Mouse (Mus musculus): ENCODE data around the gene Gm2696. TPM values are rescaled to one million over a fixed set of nuclear protein-coding genes. Genes with fewer than 3 reads are reported as not detected.
A peak's percentile ranks its signal among the peaks of the same experiment; 100 is the strongest.

Gm2696 gene
- total RNA-seq, 2 experiments from 2014 or later = not detected

- intact Hi-C loops (cut with DNase I) = no loop called here
- DNase-seq = no peak
Observed at GRCm38 (mm10) chr10:77846503-77846902, 32.0 kb downstream of the Gm2696 start, which contains the start of gene Gm36176. Gene Gm36176 (plus strand): TSS chr10:77846803.

GRCm38 (mm10) chr10:77846961-77847360, 32.5 kb downstream of the Gm2696 start:
- peak; percentile 47 for DNase-seq
- intact Hi-C loops (cut with DNase I) = no loop called here

- intact Hi-C loops (cut with DNase I) = no loop called here
- no peak for DNase-seq
Observed at GRCm38 (mm10) chr10:77847538-77847937, 33.1 kb downstream of the Gm2696 start.

GRCm38 (mm10) chr10:77852559-77852958, 38.1 kb downstream of the Gm2696 start, which contains the start of gene Gm10318:
Gene Gm10318 (plus strand): TSS chr10:77852859.
- no peak for DNase-seq
- intact Hi-C loops (cut with DNase I) = no loop called here

GRCm38 (mm10) chr10:77861675-77862074, 47.2 kb downstream of the Gm2696 start, which contains the start of gene Gm3285:
Gene Gm3285 (plus strand): TSS chr10:77861975.
- DNase-seq = no peak
- intact Hi-C loops (cut with DNase I) = no loop called here

GRCm38 (mm10) chr10:77864067-77864761, 49.7 kb downstream of the Gm2696 start:
- intact Hi-C loops (cut with DNase I) = no loop called here
- no peak for DNase-seq

GRCm38 (mm10) chr10:77864762-77865143, 50.3 kb downstream of the Gm2696 start:
- intact Hi-C loops (cut with DNase I) = no loop called here
- DNase-seq = no peak

GRCm38 (mm10) chr10:77867546-77867945, 53.1 kb downstream of the Gm2696 start:
- DNase-seq = no peak
- intact Hi-C loops (cut with DNase I) = no loop called here

- DNase-seq = no peak
- intact Hi-C loops (cut with DNase I) = no loop called here
Observed at GRCm38 (mm10) chr10:77869651-77870050, 55.2 kb downstream of the Gm2696 start.

- intact Hi-C loops (cut with DNase I) = no loop called here
- DNase-seq = no peak
Observed at GRCm38 (mm10) chr10:77878985-77879384, 64.5 kb downstream of the Gm2696 start.

GRCm38 (mm10) chr10:77880305-77880704, 65.8 kb downstream of the Gm2696 start:
- intact Hi-C loops (cut with DNase I) = loop anchor here (10.0 kb wide), 1 partner anchor 336 kb away; no protein-coding TSS in a partner anchor

GRCm38 (mm10) chr10:77882553-77882952, 68.1 kb downstream of the Gm2696 start:
- intact Hi-C loops (cut with DNase I) = loop anchor here (10.0 kb wide), 1 partner anchor 338 kb away; no protein-coding TSS in a partner anchor
- DNase-seq = no peak

More at GRCm38 (mm10) chr10:77880305-77880704, 65.8 kb downstream of the Gm2696 start:
- no peak for DNase-seq

Other genes starting within 250 kb of the Gm2696 start
- gene Pttg1ip, start 233.0 kb upstream of the Gm2696 start, total RNA-seq (2021) = 10 to 100 TPM; 54.7 to 62.7 TPM
- 100 to 1,000 TPM; 175 to 189 TPM for gene Sumo3, start 208.6 kb upstream of the Gm2696 start, total RNA-seq (2021)
- 10 to 100 TPM in 1 of 2 experiments, not detected in 1; 21.0 TPM for gene Gm49325, start 208.5 kb upstream of the Gm2696 start, total RNA-seq (2021)
- gene Ube2g2, start 192.4 kb upstream of the Gm2696 start, total RNA-seq (2021) = 10 to 100 TPM; 45.1 to 47.6 TPM
- gene Tspear, start 128.1 kb upstream of the Gm2696 start, total RNA-seq (2021) = not detected
- gene Gm19402, start 123.9 kb upstream of the Gm2696 start, total RNA-seq (2021) = not detected
- not detected for gene Gm9508, start 117.4 kb upstream of the Gm2696 start, total RNA-seq (2021)
- gene Gm10272, start 108.1 kb upstream of the Gm2696 start, total RNA-seq (2021) = not detected
- gene Gm10024, start 103.2 kb upstream of the Gm2696 start, total RNA-seq (2021) = not detected
- not detected for gene Gm10142, start 98.9 kb upstream of the Gm2696 start, total RNA-seq (2021)
- gene Krtap12-1, start 94.1 kb upstream of the Gm2696 start, total RNA-seq (2021) = not detected
- gene Gm10100, start 88.2 kb upstream of the Gm2696 start, total RNA-seq (2021) = not detected
- not detected for gene Gm18596, start 72.0 kb upstream of the Gm2696 start, total RNA-seq (2021)
- not detected for gene Gm9736, start 63.3 kb upstream of the Gm2696 start, total RNA-seq (2021)
- not detected for gene Gm3233, start 55.0 kb upstream of the Gm2696 start, total RNA-seq (2021)
- not detected for gene Gm3238, start 43.4 kb upstream of the Gm2696 start, total RNA-seq (2021)
- gene Gm7138, start 37.7 kb upstream of the Gm2696 start, total RNA-seq (2021) = not detected
- gene Gm3250, start 32.1 kb upstream of the Gm2696 start, total RNA-seq (2021) = not detected
- gene Gm7137, start 26.5 kb upstream of the Gm2696 start, total RNA-seq (2021) = not detected
- not detected for gene Gm9639, start 19.6 kb upstream of the Gm2696 start, total RNA-seq (2021)
- gene Gm19668, start 15.5 kb upstream of the Gm2696 start, total RNA-seq (2021) = not detected
- not detected for gene Gm9507, start 2.8 kb upstream of the Gm2696 start, total RNA-seq (2021)
- gene Krtap10-4, start 12.4 kb downstream of the Gm2696 start, total RNA-seq (2021) = not detected
- not detected for gene Krtap10-10, start 21.3 kb downstream of the Gm2696 start, total RNA-seq (2021)
- gene Gm36176, start 32.1 kb downstream of the Gm2696 start, total RNA-seq (2021) = not detected
- not detected for gene Gm10318, start 38.2 kb downstream of the Gm2696 start, total RNA-seq (2021)
- not detected for gene Gm3285, start 47.3 kb downstream of the Gm2696 start, total RNA-seq (2021)
- gene Lrrc3, start 87.9 kb downstream of the Gm2696 start, total RNA-seq (2021) = 10 to 100 TPM; 38.5 to 39.1 TPM
- 10 to 100 TPM; 14.1 to 22.9 TPM for gene Trpm2, start 155.9 kb downstream of the Gm2696 start, total RNA-seq (2021)
- gene 1810043G02Rik, start 163.8 kb downstream of the Gm2696 start, total RNA-seq (2021) = 10 to 100 TPM; 28.9 to 35.3 TPM
- gene Pfkl, start 195.4 kb downstream of the Gm2696 start, total RNA-seq (2021) = 10 to 100 TPM; 73.2 to 83.6 TPM
- not detected for gene Dnmt3l, start 227.3 kb downstream of the Gm2696 start, total RNA-seq (2021)
- under 1 TPM; 0.44 TPM for gene Aire, start 228.9 kb downstream of the Gm2696 start, total RNA-seq (2021)